Mouse (Mus musculus) C2C12 (cell line): ENCODE measurements around the gene Ifitm6.

Source experiments
- CEBPB ChIP-seq: IDR thresholded peaks from one replicate; pipeline ENCODE4 v1.6.1; 2011; ENCODE audit warnings: low read depth, mild to moderate bottlenecking, control low read depth, moderate library complexity
- CTCF ChIP-seq: IDR thresholded peaks from one replicate; pipeline ENCODE4 v1.5.1; 2011; ENCODE audit not compliant: control insufficient read depth, insufficient read depth, insufficient read length
- FOSL1 ChIP-seq: IDR thresholded peaks from one replicate; pipeline ENCODE4 v1.8.0; 2011; ENCODE audit warnings: mild to moderate bottlenecking, low read length; ENCODE audit not compliant: poor library complexity, insufficient read depth, severe bottlenecking
- MAX ChIP-seq: IDR thresholded peaks from one replicate; pipeline ENCODE4 v1.6.1; 2011; ENCODE audit warnings: mild to moderate bottlenecking, control low read depth
- MYOD1 ChIP-seq: IDR thresholded peaks from one replicate; pipeline ENCODE4 v1.6.1; 2011; ENCODE audit warnings: low read depth; ENCODE audit not compliant: control insufficient read depth, insufficient read length
- MYOG ChIP-seq: IDR thresholded peaks from one replicate; pipeline ENCODE4 v1.6.1; 2011; ENCODE audit not compliant: control insufficient read depth, insufficient read length; ENCODE audit errors: extremely low read depth
- USF1 ChIP-seq: IDR thresholded peaks from one replicate; pipeline ENCODE4 v1.6.1; 2011; ENCODE audit warnings: low read depth, mild to moderate bottlenecking, control low read depth, moderate library complexity

GRCm38 (mm10) chr7:141009665-141010064, 8.1 kb downstream of the Ifitm6 start:
- TF ChIP-seq CTCF (no peak), MYOG (no peak), USF1 (no peak), MAX (no peak), CEBPB (no peak), MYOD1 (no peak), FOSL1 (no peak)
